Mouse (Mus musculus): ENCODE measurements around the gene Tcl1b2. TPM values are rescaled to one million over a fixed set of nuclear protein-coding genes. Genes with fewer than 3 reads are reported as not detected.
"Not testable (repeated sequence)": the region's sequence is repeated elsewhere in the genome, so short reads cannot be mapped to it uniquely, and the experiment has no call there.

Gene Tcl1b2
- polyA plus RNA-seq, 1 experiment from 2014 or later = not detected

GRCm38 (mm10) chr12:105116648-105117047 lies 29.2 kb upstream of the Tcl1b2 start:
- Histone ChIP-seq H3K27me3 (ENCODE audit: control insufficient read depth, insufficient read depth, low read depth, low read length) (no peaks in the 10 kb centered on the region), H3K4me3 (ENCODE audit: low read depth, low read length) (no peak overlapping the region), H3K4me1 (ENCODE audit: control insufficient read depth, insufficient read depth, low read length) (peaks cover 12% of the 10 kb centered on the region), H3K9me3 (replicated peaks; ENCODE audit: control insufficient read depth, low read length, poor library complexity, severe bottlenecking) (no peaks in the 10 kb centered on the region), H3K9ac (ENCODE audit: low read depth, low read length) (no peak overlapping the region), H3K36me3 (ENCODE audit: control insufficient read depth, insufficient read depth, low read length) (no peaks in the 10 kb centered on the region), H3K27ac (ENCODE audit: low read length) (no peak overlapping the region), H3K4me2 (ENCODE audit: low read length) (no peak overlapping the region)
- no peak for ATAC-seq
- 92% methylated on average over 1 of the region's 1 CpGs for WGBS

- Histone ChIP-seq H3K4me2 (ENCODE audit: low read length) (no peak overlapping the region), H3K36me3 (ENCODE audit: control insufficient read depth, insufficient read depth, low read length) (no peaks in the 10 kb centered on the region), H3K4me3 (ENCODE audit: low read depth, low read length) (no peak overlapping the region), H3K27ac (ENCODE audit: low read length) (no peak overlapping the region), H3K9me3 (replicated peaks; ENCODE audit: control insufficient read depth, low read length, poor library complexity, severe bottlenecking) (no peaks in the 10 kb centered on the region), H3K27me3 (ENCODE audit: control insufficient read depth, insufficient read depth, low read depth, low read length) (no peaks in the 10 kb centered on the region), H3K4me1 (ENCODE audit: control insufficient read depth, insufficient read depth, low read length) (no peaks in the 10 kb centered on the region), H3K9ac (ENCODE audit: low read depth, low read length) (no peak overlapping the region)
- no peak for ATAC-seq
- WGBS = 83% methylated on average over 6 of the region's 6 CpGs
These were observed 20.5 kb upstream of the Tcl1b2 start for GRCm38 (mm10) chr12:105125362-105125761.

- no peak overlapping the region for H3K9ac ChIP-seq (ENCODE audit: low read depth, low read length)
- H3K4me1 ChIP-seq (ENCODE audit: control insufficient read depth, insufficient read depth, low read length) = no peaks in the 10 kb centered on the region
- no peaks in the 10 kb centered on the region for H3K9me3 ChIP-seq (replicated peaks; ENCODE audit: control insufficient read depth, low read length, poor library complexity, severe bottlenecking)
- no peaks in the 10 kb centered on the region for H3K36me3 ChIP-seq (ENCODE audit: control insufficient read depth, insufficient read depth, low read length)
- no peak overlapping the region for H3K4me2 ChIP-seq (ENCODE audit: low read length)
- ATAC-seq = no peak
- H3K27me3 ChIP-seq (ENCODE audit: control insufficient read depth, insufficient read depth, low read depth, low read length) = no peaks in the 10 kb centered on the region
- no peak overlapping the region for H3K4me3 ChIP-seq (ENCODE audit: low read depth, low read length)
- no peak overlapping the region for H3K27ac ChIP-seq (ENCODE audit: low read length)
- 36% methylated on average over 4 of the region's 4 CpGs for WGBS
These were observed 19.3 kb upstream of the Tcl1b2 start for GRCm38 (mm10) chr12:105126516-105126915.

GRCm38 (mm10) chr12:105127607-105128006 lies 18.2 kb upstream of the Tcl1b2 start:
- H3K9ac ChIP-seq (ENCODE audit: low read depth, low read length) = no peak overlapping the region
- H3K4me2 ChIP-seq (ENCODE audit: low read length) = no peak overlapping the region
- no peak overlapping the region for H3K4me3 ChIP-seq (ENCODE audit: low read depth, low read length)
- no peaks in the 10 kb centered on the region for H3K9me3 ChIP-seq (replicated peaks; ENCODE audit: control insufficient read depth, low read length, poor library complexity, severe bottlenecking)
- ATAC-seq = no peak
- H3K27me3 ChIP-seq (ENCODE audit: control insufficient read depth, insufficient read depth, low read depth, low read length) = no peaks in the 10 kb centered on the region
- no peaks in the 10 kb centered on the region for H3K4me1 ChIP-seq (ENCODE audit: control insufficient read depth, insufficient read depth, low read length)
- no peaks in the 10 kb centered on the region for H3K36me3 ChIP-seq (ENCODE audit: control insufficient read depth, insufficient read depth, low read length)
- 86% methylated on average over 2 of the region's 2 CpGs for WGBS
- no peak overlapping the region for H3K27ac ChIP-seq (ENCODE audit: low read length)

- H3K4me1 ChIP-seq (ENCODE audit: control insufficient read depth, insufficient read depth, low read length); H3K9ac ChIP-seq (ENCODE audit: low read depth, low read length); H3K9me3 ChIP-seq (replicated peaks; ENCODE audit: control insufficient read depth, low read length, poor library complexity, severe bottlenecking); H3K4me2 ChIP-seq (ENCODE audit: low read length); H3K27ac ChIP-seq (ENCODE audit: low read length); H3K36me3 ChIP-seq (ENCODE audit: control insufficient read depth, insufficient read depth, low read length); H3K4me3 ChIP-seq (ENCODE audit: low read depth, low read length); ATAC-seq; H3K27me3 ChIP-seq (ENCODE audit: control insufficient read depth, insufficient read depth, low read depth, low read length): not testable (repeated sequence)
- 74% methylated on average over 3 of the region's 3 CpGs for WGBS
These were observed 16.2 kb upstream of the Tcl1b2 start for GRCm38 (mm10) chr12:105129494-105130205.

GRCm38 (mm10) chr12:105134167-105134566 lies 11.6 kb upstream of the Tcl1b2 start:
- not testable (repeated sequence) for H3K4me1 ChIP-seq (ENCODE audit: control insufficient read depth, insufficient read depth, low read length); H3K9ac ChIP-seq (ENCODE audit: low read depth, low read length); ATAC-seq; H3K27me3 ChIP-seq (ENCODE audit: control insufficient read depth, insufficient read depth, low read depth, low read length); H3K9me3 ChIP-seq (replicated peaks; ENCODE audit: control insufficient read depth, low read length, poor library complexity, severe bottlenecking); H3K4me2 ChIP-seq (ENCODE audit: low read length); H3K36me3 ChIP-seq (ENCODE audit: control insufficient read depth, insufficient read depth, low read length); H3K4me3 ChIP-seq (ENCODE audit: low read depth, low read length); H3K27ac ChIP-seq (ENCODE audit: low read length)
- 71% methylated on average over 2 of the region's 2 CpGs for WGBS

GRCm38 (mm10) chr12:105134826-105135225 lies 11.0 kb upstream of the Tcl1b2 start:
- H3K9me3 ChIP-seq (replicated peaks; ENCODE audit: control insufficient read depth, low read length, poor library complexity, severe bottlenecking); H3K27ac ChIP-seq (ENCODE audit: low read length); H3K4me3 ChIP-seq (ENCODE audit: low read depth, low read length); H3K27me3 ChIP-seq (ENCODE audit: control insufficient read depth, insufficient read depth, low read depth, low read length); H3K9ac ChIP-seq (ENCODE audit: low read depth, low read length); H3K4me2 ChIP-seq (ENCODE audit: low read length); H3K36me3 ChIP-seq (ENCODE audit: control insufficient read depth, insufficient read depth, low read length); ATAC-seq; H3K4me1 ChIP-seq (ENCODE audit: control insufficient read depth, insufficient read depth, low read length): not testable (repeated sequence)
- 91% methylated on average over 4 of the region's 4 CpGs for WGBS

- ATAC-seq = not testable (repeated sequence)
These were observed 8.1 kb upstream of the Tcl1b2 start for GRCm38 (mm10) chr12:105137729-105138128.

GRCm38 (mm10) chr12:105143096-105143495 lies 2.7 kb upstream of the Tcl1b2 start:
- Histone ChIP-seq H3K4me3 (ENCODE audit: low read depth, low read length) (no peak overlapping the region), H3K27ac (ENCODE audit: low read length) (no peak overlapping the region), H3K4me1 (ENCODE audit: control insufficient read depth, insufficient read depth, low read length) (no peaks in the 10 kb centered on the region), H3K36me3 (ENCODE audit: control insufficient read depth, insufficient read depth, low read length) (no peaks in the 10 kb centered on the region), H3K4me2 (ENCODE audit: low read length) (no peak overlapping the region), H3K9ac (ENCODE audit: low read depth, low read length) (no peak overlapping the region), H3K9me3 (replicated peaks; ENCODE audit: control insufficient read depth, low read length, poor library complexity, severe bottlenecking) (no peaks in the 10 kb centered on the region), H3K27me3 (ENCODE audit: control insufficient read depth, insufficient read depth, low read depth, low read length) (no peaks in the 10 kb centered on the region)
- no peak for ATAC-seq
- WGBS = 93% methylated on average over 3 of the region's 3 CpGs

More at GRCm38 (mm10) chr12:105137729-105138128, 8.1 kb upstream of the Tcl1b2 start:
- WGBS = 79% methylated on average over 1 of the region's 1 CpGs
- H3K27me3 ChIP-seq (ENCODE audit: control insufficient read depth, insufficient read depth, low read depth, low read length); H3K9me3 ChIP-seq (replicated peaks; ENCODE audit: control insufficient read depth, low read length, poor library complexity, severe bottlenecking); H3K4me2 ChIP-seq (ENCODE audit: low read length); H3K36me3 ChIP-seq (ENCODE audit: control insufficient read depth, insufficient read depth, low read length); H3K27ac ChIP-seq (ENCODE audit: low read length); H3K4me1 ChIP-seq (ENCODE audit: control insufficient read depth, insufficient read depth, low read length); H3K9ac ChIP-seq (ENCODE audit: low read depth, low read length); H3K4me3 ChIP-seq (ENCODE audit: low read depth, low read length): not testable (repeated sequence)

Measured in midbrain, embryonic 16.5 days (tissue).